Mouse (Mus musculus): ENCODE results near the gene Dhrs7b. TPM values are rescaled to one million over a fixed set of nuclear protein-coding genes. Genes with fewer than 3 reads are reported as not detected.

The Dhrs7b gene
- polyA plus RNA-seq (2015; fragmentation: Nextera tagmentation; extraction: Ambion mirVana), result 42.7 and 45.6 TPM in 2 replicates

DNA sequence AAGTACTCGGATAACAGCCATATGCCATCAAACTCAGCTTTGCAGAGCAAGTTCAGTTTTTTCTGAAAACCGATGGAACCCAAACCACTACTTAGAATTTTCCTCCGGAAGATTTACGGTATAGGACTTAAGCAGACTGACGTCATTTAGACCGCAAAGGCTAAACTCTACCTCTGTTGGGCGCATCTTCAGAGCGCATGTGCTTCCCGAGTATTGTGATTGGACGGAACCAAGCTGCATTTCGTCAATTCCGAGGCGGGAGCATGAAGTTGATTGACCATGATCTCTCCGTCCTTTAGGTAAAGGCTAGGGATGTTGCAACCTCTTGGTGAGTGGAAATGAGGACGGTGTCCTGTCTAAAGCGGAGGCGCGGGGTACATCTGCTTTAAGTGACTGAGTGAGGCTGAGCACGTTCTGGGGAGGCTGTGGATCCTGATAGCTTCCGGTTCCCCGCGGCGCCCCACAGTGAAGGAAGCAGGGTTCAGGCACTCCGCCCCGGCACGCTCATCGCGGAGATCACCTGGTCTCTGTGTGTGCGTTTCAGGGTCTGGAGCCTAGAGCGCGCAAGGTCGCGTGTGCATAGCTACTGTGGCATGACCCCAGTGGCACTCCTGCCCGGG, at the start of gene Dhrs7b:
Gene Dhrs7b, plus strand, starts transcription at position 199 of the 620 bp plus-strand sequence.
- Histone ChIP-seq H3K4me2 (peak within 1 kb of the TSS; percentile 62), H3K27me3 (replicated peaks) (no peaks in the 10 kb centered on the region), H3K9me3 (no peaks in the 10 kb centered on the region), H3K36me3 (no peaks in the 10 kb centered on the region), H3K9ac (peak within 1 kb of the TSS; percentile 88), H3K4me1 (peaks cover 6% of the 10 kb centered on the region; the same call in 1 of the 2 replicates), H3K4me3 (replicated peaks) (peak within 1 kb of the TSS; percentile 84), H3K27ac (peak within 1 kb of the TSS; percentile 87)
- ATAC-seq (ENCODE audit: insufficient read depth, low FRiP score, low read depth), result peak; percentile 97
- WGBS, result under 1% methylated on average over 34 of the region's 34 CpGs

DNA sequence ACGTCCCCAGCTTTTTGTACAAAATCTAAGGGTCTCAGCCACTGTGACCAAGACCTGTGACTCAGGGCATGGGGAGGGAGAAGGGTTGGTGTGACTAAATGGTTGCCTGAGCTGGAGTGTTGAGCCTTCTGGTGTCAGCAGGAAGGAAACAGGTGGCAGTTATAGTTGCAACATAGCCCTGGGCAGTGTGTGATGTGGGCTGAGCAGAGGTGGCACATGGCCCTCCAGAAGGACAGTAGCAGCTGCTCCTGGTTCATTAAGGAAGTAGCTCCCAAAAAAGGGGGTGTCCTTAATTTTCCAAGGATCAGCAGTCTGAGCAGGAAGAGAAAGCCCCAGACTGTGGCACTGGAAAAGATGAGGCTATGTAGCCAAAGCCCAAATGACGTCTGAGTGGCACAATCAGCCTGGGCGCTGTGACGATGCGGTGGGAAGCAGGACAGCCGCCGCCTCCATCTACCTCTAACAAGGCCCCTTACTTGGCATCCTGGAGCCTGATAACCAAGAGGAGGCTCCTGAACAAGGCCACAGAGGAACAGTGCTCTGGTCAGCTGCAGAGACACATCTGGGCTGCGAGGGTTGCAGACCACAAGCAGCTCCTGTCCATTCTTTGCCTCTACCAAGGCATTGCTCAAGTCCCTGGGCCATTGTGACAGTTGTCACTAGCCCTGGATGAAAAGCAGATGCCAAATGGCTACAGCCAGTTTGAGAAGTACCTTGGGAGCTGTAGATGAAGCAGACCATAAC, 46.1 kb upstream of the Dhrs7b start:
- peaks cover 31% of the 10 kb centered on the region for H3K4me1 ChIP-seq
- 88% methylated on average over 8 of the region's 8 CpGs for WGBS
- no peaks in the 10 kb centered on the region for H3K9me3 ChIP-seq
- no peaks in the 10 kb centered on the region for H3K27me3 ChIP-seq (replicated peaks)
- no peak overlapping the region for H3K27ac ChIP-seq
- no peak for ATAC-seq (ENCODE audit: insufficient read depth, low FRiP score, low read depth)
- peaks cover 49% of the 10 kb centered on the region for H3K36me3 ChIP-seq
- H3K4me3 ChIP-seq (replicated peaks), result no peak overlapping the region
- H3K4me2 ChIP-seq, result no peak overlapping the region
- no peak overlapping the region for H3K9ac ChIP-seq

GRCm38 (mm10) chr11:60787595-60787994, 42.8 kb upstream of the Dhrs7b start:
- no peak overlapping the region for H3K4me3 ChIP-seq (replicated peaks)
- WGBS, result 70% methylated on average over 1 of the region's 1 CpGs
- ATAC-seq (ENCODE audit: insufficient read depth, low FRiP score, low read depth), result no peak
- H3K27me3 ChIP-seq (replicated peaks), result no peaks in the 10 kb centered on the region
- 0 out of 2 replicates have a peak, but pooled peaks cover under 1% of the 10 kb centered on the region for H3K4me1 ChIP-seq
- H3K36me3 ChIP-seq, result peaks cover 69% of the 10 kb centered on the region
- no peak overlapping the region for H3K9ac ChIP-seq
- H3K9me3 ChIP-seq, result no peaks in the 10 kb centered on the region
- no peak overlapping the region for H3K27ac ChIP-seq
- no peak overlapping the region for H3K4me2 ChIP-seq

- Histone ChIP-seq H3K27me3 (replicated peaks) (no peaks in the 10 kb centered on the region), H3K9ac (no peak overlapping the region), H3K4me3 (replicated peaks) (no peak overlapping the region), H3K27ac (no peak overlapping the region), H3K4me2 (no peak overlapping the region), H3K4me1 (no peaks in the 10 kb centered on the region), H3K36me3 (peaks cover 59% of the 10 kb centered on the region), H3K9me3 (no peaks in the 10 kb centered on the region)
- WGBS, result 81% methylated on average over 2 of the region's 2 CpGs
- ATAC-seq (ENCODE audit: insufficient read depth, low FRiP score, low read depth), result no peak
Measured at GRCm38 (mm10) chr11:60790472-60790871, 40.0 kb upstream of the Dhrs7b start.

DNA sequence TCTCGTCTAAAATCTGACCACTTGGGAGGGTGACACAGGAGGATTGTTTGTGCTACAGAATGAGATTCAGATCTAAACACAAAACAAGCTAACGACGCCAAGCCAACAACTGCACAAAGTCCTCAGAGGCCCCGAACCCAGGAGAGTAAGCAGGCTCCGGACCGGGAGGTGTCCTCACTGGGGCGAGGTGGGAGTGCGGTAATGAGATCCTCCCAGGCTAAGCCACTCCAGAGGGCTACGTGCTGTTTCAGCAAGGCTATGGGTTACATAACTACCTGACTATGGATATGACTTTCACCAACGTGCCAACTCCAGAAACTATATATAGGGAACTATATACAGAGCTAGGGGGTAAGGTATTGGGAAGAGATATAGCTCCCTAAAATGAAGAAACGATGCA, 34.1 kb upstream of the Dhrs7b start:
- Histone ChIP-seq H3K4me3 (replicated peaks) (no peak overlapping the region), H3K9me3 (no peaks in the 10 kb centered on the region), H3K9ac (no peak overlapping the region), H3K4me1 (no peaks in the 10 kb centered on the region), H3K36me3 (peaks cover 38% of the 10 kb centered on the region), H3K4me2 (no peak overlapping the region), H3K27me3 (replicated peaks) (no peaks in the 10 kb centered on the region), H3K27ac (no peak overlapping the region)
- no peak for ATAC-seq (ENCODE audit: insufficient read depth, low FRiP score, low read depth)
- WGBS, result 86% methylated on average over 11 of the region's 11 CpGs

DNA sequence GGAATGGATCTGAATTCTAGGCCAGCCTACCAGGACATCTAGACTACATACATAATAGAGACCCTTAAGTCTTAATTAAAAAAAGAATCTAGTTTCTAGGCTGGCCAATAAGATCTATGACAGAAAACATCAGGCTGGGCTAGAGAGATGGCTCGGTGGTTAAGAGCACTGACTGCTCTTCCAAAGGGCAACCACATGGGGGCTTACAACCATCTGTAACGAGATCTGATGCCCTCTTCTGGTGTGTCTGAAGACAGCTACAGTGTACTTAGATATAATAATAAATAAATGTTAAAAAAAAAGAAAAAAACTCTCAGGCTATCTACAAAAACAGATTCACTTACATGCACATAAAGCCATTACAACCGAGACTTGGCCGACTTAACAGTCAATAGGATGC, 30.5 kb upstream of the Dhrs7b start:
- Histone ChIP-seq H3K4me1 (no peaks in the 10 kb centered on the region), H3K36me3 (peaks cover 20% of the 10 kb centered on the region; the same call in 1 of the 2 replicates), H3K4me3 (replicated peaks) (no peak overlapping the region), H3K9ac (no peak overlapping the region), H3K4me2 (no peak overlapping the region), H3K9me3 (no peaks in the 10 kb centered on the region), H3K27me3 (replicated peaks) (no peaks in the 10 kb centered on the region), H3K27ac (no peak overlapping the region)
- WGBS, result 81% methylated on average over 4 of the region's 4 CpGs
- no peak for ATAC-seq (ENCODE audit: insufficient read depth, low FRiP score, low read depth)

GRCm38 (mm10) chr11:60800892-60801291, 29.5 kb upstream of the Dhrs7b start:
- no peak for ATAC-seq (ENCODE audit: insufficient read depth, low FRiP score, low read depth)
- H3K36me3 ChIP-seq, result 0 out of 2 replicates have a peak, but pooled peaks cover 18% of the 10 kb centered on the region
- H3K9ac ChIP-seq, result no peak overlapping the region
- H3K27ac ChIP-seq, result no peak overlapping the region
- 94% methylated on average over 1 of the region's 1 CpGs for WGBS
- H3K9me3 ChIP-seq, result no peaks in the 10 kb centered on the region
- no peaks in the 10 kb centered on the region for H3K27me3 ChIP-seq (replicated peaks)
- H3K4me3 ChIP-seq (replicated peaks), result no peak overlapping the region
- H3K4me1 ChIP-seq, result no peaks in the 10 kb centered on the region
- no peak overlapping the region for H3K4me2 ChIP-seq

DNA sequence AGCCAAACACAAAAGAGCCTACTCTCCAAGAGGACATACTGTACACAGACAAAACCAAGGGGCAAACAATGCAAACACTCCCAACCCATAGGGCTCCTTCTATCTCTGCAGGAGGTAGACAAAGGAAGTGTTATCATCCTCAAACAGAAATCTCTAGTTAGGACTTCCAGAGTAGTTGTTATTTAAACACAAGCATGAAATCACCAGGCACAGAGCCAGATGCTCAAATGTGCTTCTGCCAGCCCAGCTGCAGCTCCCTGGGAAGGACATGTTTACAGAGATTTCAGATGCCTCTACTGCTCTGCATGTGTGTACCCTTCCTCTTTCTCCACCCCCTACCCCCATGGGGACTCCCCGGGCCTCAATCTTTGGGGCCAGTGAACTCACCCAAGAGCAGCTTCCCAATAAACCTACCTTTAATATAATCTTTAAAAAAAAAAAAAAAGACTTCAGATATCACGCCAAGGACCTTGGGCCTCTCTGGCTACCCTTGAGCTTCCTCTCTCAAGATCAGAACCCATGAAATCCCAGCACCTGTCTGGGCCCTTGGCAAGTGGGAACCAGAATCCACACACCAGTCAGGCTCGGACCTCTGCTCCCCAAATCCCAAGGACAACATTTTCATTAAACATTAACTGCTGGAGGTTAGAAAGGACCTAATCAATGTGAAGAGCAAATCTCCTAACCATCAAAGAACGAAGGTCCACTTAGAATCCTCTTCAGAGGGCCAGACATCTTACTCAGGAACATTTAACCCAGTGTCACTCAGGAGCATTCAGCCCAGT, 22.0 kb upstream of the Dhrs7b start:
- WGBS, result 45% methylated on average over 4 of the region's 4 CpGs
- Histone ChIP-seq H3K9me3 (no peaks in the 10 kb centered on the region), H3K9ac (no peak overlapping the region; the same call in 1 of the 2 replicates), H3K4me3 (replicated peaks) (0 out of 2 replicates have a peak overlapping the region, but pooled peaks have one; percentile 5), H3K27ac (no peak overlapping the region; the same call in 1 of the 2 replicates), H3K4me1 (peaks cover 15% of the 10 kb centered on the region), H3K36me3 (no peaks in the 10 kb centered on the region), H3K27me3 (replicated peaks) (no peaks in the 10 kb centered on the region), H3K4me2 (peak overlapping the region; percentile 64)
- no peak for ATAC-seq (ENCODE audit: insufficient read depth, low FRiP score, low read depth)

GRCm38 (mm10) chr11:60809546-60809945, 20.9 kb upstream of the Dhrs7b start:
- WGBS, result 44% methylated on average over 1 of the region's 1 CpGs
- Histone ChIP-seq H3K9ac (no peak overlapping the region), H3K4me1 (peaks cover 15% of the 10 kb centered on the region)

GRCm38 (mm10) chr11:60810046-60810965, 20.1 kb upstream of the Dhrs7b start:
- no peaks in the 10 kb centered on the region for H3K27me3 ChIP-seq (replicated peaks)
- H3K4me2 ChIP-seq, result peak overlapping the region; percentile 64
- peak overlapping the region; percentile 33 for H3K27ac ChIP-seq
- no peak for ATAC-seq (ENCODE audit: insufficient read depth, low FRiP score, low read depth)
- H3K36me3 ChIP-seq, result no peaks in the 10 kb centered on the region
- WGBS, result 8% methylated on average over 14 of the region's 14 CpGs
- no peaks in the 10 kb centered on the region for H3K9me3 ChIP-seq
- H3K4me1 ChIP-seq, result peaks cover 15% of the 10 kb centered on the region
- H3K4me3 ChIP-seq (replicated peaks), result peak overlapping the region; percentile 46
- H3K9ac ChIP-seq, result 0 out of 2 replicates have a peak overlapping the region, but pooled peaks have one; percentile 19

More at GRCm38 (mm10) chr11:60809546-60809945, 20.9 kb upstream of the Dhrs7b start:
- no peaks in the 10 kb centered on the region for H3K36me3 ChIP-seq
- ATAC-seq (ENCODE audit: insufficient read depth, low FRiP score, low read depth), result no peak
- H3K9me3 ChIP-seq, result no peaks in the 10 kb centered on the region
- H3K27ac ChIP-seq, result peak overlapping the region; percentile 33; the same call in 1 of the 2 replicates
- no peaks in the 10 kb centered on the region for H3K27me3 ChIP-seq (replicated peaks)
- H3K4me3 ChIP-seq (replicated peaks), result peak overlapping the region; percentile 46
- peak overlapping the region; percentile 64 for H3K4me2 ChIP-seq

DNA sequence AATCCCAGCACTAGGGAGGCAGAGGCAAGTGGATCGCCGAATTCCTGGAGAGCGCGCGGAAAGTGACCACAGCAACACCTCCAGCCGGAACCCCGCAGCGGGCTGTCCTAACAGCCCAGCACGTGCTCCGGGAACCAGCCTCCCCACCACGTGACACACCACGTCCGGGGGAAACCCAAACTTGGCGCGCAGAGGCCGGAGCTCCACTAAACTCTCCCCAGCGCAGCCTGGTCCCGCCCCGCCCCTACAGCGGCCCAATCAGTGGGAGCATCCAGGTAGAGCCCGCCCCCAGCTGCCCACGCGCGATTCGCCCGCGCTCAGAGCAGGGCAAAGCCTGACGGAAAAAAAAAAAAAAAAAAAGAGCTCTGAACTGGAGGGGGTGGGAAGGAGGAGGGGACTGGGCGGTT, 19.4 kb upstream of the Dhrs7b start:
- peak; percentile 99 for ATAC-seq (ENCODE audit: insufficient read depth, low FRiP score, low read depth)
- peaks cover 15% of the 10 kb centered on the region for H3K4me1 ChIP-seq

More for the DNA sequence above, 19.4 kb upstream of the Dhrs7b start:
- H3K4me3 ChIP-seq (replicated peaks), result peak overlapping the region; percentile 46
- H3K9ac ChIP-seq, result 0 out of 2 replicates have a peak overlapping the region, but pooled peaks have one; percentile 19
- under 1% methylated on average over 29 of the region's 29 CpGs for WGBS
- no peaks in the 10 kb centered on the region for H3K36me3 ChIP-seq
- no peaks in the 10 kb centered on the region for H3K27me3 ChIP-seq (replicated peaks)
- no peaks in the 10 kb centered on the region for H3K9me3 ChIP-seq
- H3K27ac ChIP-seq, result peak overlapping the region; percentile 33
- peak overlapping the region; percentile 64 for H3K4me2 ChIP-seq

Data from stomach, embryonic 15.5 days (tissue).